Mouse (Mus musculus): ENCODE data around the gene Hist1h4a. TPM values are rescaled to one million over a fixed set of nuclear protein-coding genes. Genes with fewer than 3 reads are reported as not detected.
"Not testable (repeated sequence)": the region's sequence is repeated elsewhere in the genome, so short reads cannot be mapped to it uniquely, and the experiment has no call there.

Gene Hist1h4a
- total RNA-seq, 1 experiment from 2014 or later = 30.0 TPM

GRCm38 (mm10) chr13:23724239-23724638 is 36.8 kb downstream of the Hist1h4a start:
- no peak for ATAC-seq (ENCODE audit: extremely low read depth, insufficient number of reproducible peaks, low FRiP score, poor library complexity, severe bottlenecking)

- not testable (repeated sequence) for ATAC-seq (ENCODE audit: extremely low read depth, insufficient number of reproducible peaks, low FRiP score, poor library complexity, severe bottlenecking)
These were observed 43.3 kb downstream of the Hist1h4a start for GRCm38 (mm10) chr13:23717593-23718245.

DNA sequence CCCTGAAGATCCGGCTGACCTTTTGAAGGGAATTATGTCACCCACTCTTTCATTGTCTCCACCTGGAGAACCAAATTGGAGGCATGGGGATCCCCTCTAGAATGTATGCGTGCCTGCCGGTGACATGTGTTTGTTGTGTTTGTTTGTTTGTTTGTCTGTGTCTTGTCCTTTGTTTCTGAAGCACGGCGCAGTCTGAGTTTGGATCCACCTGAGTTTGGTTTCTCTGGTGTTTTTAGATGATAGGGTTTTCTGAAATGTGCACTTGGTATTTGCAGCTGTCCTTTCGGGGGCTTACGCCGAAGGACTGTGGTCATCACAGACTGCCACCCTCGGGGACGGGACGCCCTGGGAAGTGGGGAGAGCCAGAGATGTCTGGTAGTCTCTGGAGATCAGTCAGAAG is 43.9 kb downstream of the Hist1h4a start:
- no peak for ATAC-seq (ENCODE audit: extremely low read depth, insufficient number of reproducible peaks, low FRiP score, poor library complexity, severe bottlenecking)

DNA sequence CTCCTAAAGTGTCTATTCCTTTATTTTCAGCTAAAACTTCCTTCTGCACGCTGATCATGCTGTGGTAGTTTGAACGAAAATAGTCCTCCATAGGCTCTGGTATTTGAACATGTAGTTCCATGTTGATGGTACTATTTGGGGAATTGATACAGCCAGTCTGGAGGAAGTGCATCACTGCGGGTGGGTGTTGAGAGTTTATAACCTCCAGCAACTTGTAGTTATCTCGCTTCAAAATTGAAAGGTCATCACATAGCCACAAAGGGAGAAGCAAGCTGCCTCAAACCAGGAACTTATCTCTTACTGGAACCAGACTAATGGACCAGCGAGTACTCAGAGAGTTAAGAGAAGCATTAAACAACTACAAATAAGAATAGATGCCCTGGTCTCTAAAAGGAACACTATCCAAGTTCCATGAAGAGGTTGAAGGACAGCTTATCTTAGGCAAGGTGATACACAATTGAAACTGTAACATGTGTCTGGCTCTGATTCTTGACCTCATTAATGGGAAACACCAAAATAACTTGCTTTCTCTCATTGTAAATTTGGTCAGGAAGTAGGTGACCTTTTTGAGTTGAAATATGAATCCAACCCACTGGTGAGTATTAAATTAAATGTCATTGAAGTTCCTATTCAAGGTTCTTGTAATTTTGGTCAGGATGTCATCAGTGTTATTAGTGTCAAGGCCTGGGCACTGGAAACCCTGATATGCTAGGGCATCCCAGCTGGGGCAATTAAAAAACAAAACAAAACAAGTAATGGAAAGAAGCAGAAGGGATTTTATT is 44.6 kb downstream of the Hist1h4a start:
- no peak for ATAC-seq (ENCODE audit: extremely low read depth, insufficient number of reproducible peaks, low FRiP score, poor library complexity, severe bottlenecking)

Other genes with a start within 250 kb of the Hist1h4a start
- 161 and 193 TPM in 2 replicates for gene Hist1h4h, start 230.2 kb downstream of the Hist1h4a start, total RNA-seq (2017)
- gene Hist1h2af, start 227.3 kb downstream of the Hist1h4a start, total RNA-seq (2017) = 3.5 and 5.0 TPM in 2 replicates
- gene Hist1h3g, start 225.8 kb downstream of the Hist1h4a start, total RNA-seq (2017) = not detected in 2 replicates
- 5.8 and 6.4 TPM in 2 replicates for gene Hist1h2bh, start 217.8 kb downstream of the Hist1h4a start, total RNA-seq (2017)
- gene Hist1h3f, start 217.2 kb downstream of the Hist1h4a start, total RNA-seq (2017) = 21.9 and 24.1 TPM in 2 replicates
- 15.2 and 27.6 TPM in 2 replicates for gene Hist1h4f, start 209.6 kb downstream of the Hist1h4a start, total RNA-seq (2017)
- gene Hist1h1d, start 208.0 kb downstream of the Hist1h4a start, total RNA-seq (2017) = 28.5 and 28.7 TPM in 2 replicates
- gene Hist1h3e, start 198.9 kb downstream of the Hist1h4a start, total RNA-seq (2017) = 50.8 and 54.4 TPM in 2 replicates
- 13.6 and 18.3 TPM in 2 replicates for gene Hist1h2ae, start 190.0 kb downstream of the Hist1h4a start, total RNA-seq (2017)
- gene Hist1h2bg, start 189.8 kb downstream of the Hist1h4a start, total RNA-seq (2017) = 97.4 and 145 TPM in 2 replicates
- gene Hist1h2bf, start 187.0 kb downstream of the Hist1h4a start, total RNA-seq (2017) = 32.7 and 52.5 TPM in 2 replicates
- gene Hist1h2ad, start 186.8 kb downstream of the Hist1h4a start, total RNA-seq (2017) = 33.4 and 78.8 TPM in 2 replicates
- gene Hist1h3d, start 185.5 kb downstream of the Hist1h4a start, total RNA-seq (2017) = 12.9 and 13.3 TPM in 2 replicates
- gene Hist1h4d, start 179.6 kb downstream of the Hist1h4a start, total RNA-seq (2017) = 92.3 and 119 TPM in 2 replicates
- 83.4 and 97.3 TPM in 2 replicates for gene Hist1h2be, start 140.1 kb downstream of the Hist1h4a start, total RNA-seq (2017)
- 201 and 211 TPM in 2 replicates for gene Hist1h1e, start 138.7 kb downstream of the Hist1h4a start, total RNA-seq (2017)
- 18.7 and 20.1 TPM in 2 replicates for gene Hist1h2ac, start 77.3 kb downstream of the Hist1h4a start, total RNA-seq (2017)
- gene Hist1h2bc, start 77.0 kb downstream of the Hist1h4a start, total RNA-seq (2017) = 139 and 146 TPM in 2 replicates
- 2.2 TPM in 1 of 2 replicates, not detected in the other for gene Hist1h1t, start 65.4 kb downstream of the Hist1h4a start, total RNA-seq (2017)
- 116 and 135 TPM in 2 replicates for gene Hist1h4c, start 62.8 kb downstream of the Hist1h4a start, total RNA-seq (2017)
- 4.8 and 5.0 TPM in 2 replicates for gene Hfe, start 50.4 kb downstream of the Hist1h4a start, total RNA-seq (2017)
- gene Hist1h1c, start 22.4 kb downstream of the Hist1h4a start, total RNA-seq (2017) = 712 and 764 TPM in 2 replicates
- 4.8 TPM in 1 of 2 replicates, not detected in the other for gene Hist1h3c, start 15.6 kb downstream of the Hist1h4a start, total RNA-seq (2017)
- gene Hist1h2bb, start 14.5 kb downstream of the Hist1h4a start, total RNA-seq (2017) = 77.7 and 104 TPM in 2 replicates
- 24.9 and 28.2 TPM in 2 replicates for gene Hist1h2ab, start 10.1 kb downstream of the Hist1h4a start, total RNA-seq (2017)
- 1.2 TPM in 1 of 2 replicates, not detected in the other for gene Hist1h3b, start 9.0 kb downstream of the Hist1h4a start, total RNA-seq (2017)
- gene Hist1h4b, start 4.2 kb downstream of the Hist1h4a start, total RNA-seq (2017) = 9.3 and 36.7 TPM in 2 replicates
- gene Hist1h3a, start 1.2 kb upstream of the Hist1h4a start, total RNA-seq (2017) = 38.6 and 45.9 TPM in 2 replicates
- gene Hist1h1a, start 2.4 kb upstream of the Hist1h4a start, total RNA-seq (2017) = 74.8 and 84.1 TPM in 2 replicates
- gene Trim38, start 8.7 kb upstream of the Hist1h4a start, total RNA-seq (2017) = not detected in 2 replicates
- not detected in 2 replicates for gene Slc17a2, start 45.8 kb upstream of the Hist1h4a start, total RNA-seq (2017)
- gene Slc17a3, start 78.2 kb upstream of the Hist1h4a start, total RNA-seq (2017) = not detected in 2 replicates
- not detected in 2 replicates for gene Slc17a1, start 106.5 kb upstream of the Hist1h4a start, total RNA-seq (2017)
- not detected in 2 replicates for gene Slc17a4, start 153.8 kb upstream of the Hist1h4a start, total RNA-seq (2017)
- gene Hist1h2ba, start 172.9 kb upstream of the Hist1h4a start, total RNA-seq (2017) = not detected in 2 replicates
- not detected in 2 replicates for gene Hist1h2aa, start 173.2 kb upstream of the Hist1h4a start, total RNA-seq (2017)
- not detected in 2 replicates for gene Scgn, start 230.0 kb upstream of the Hist1h4a start, total RNA-seq (2017)

Measured in neutrophil, adult 5-6 weeks (primary cell).